Comparison of ENCODE assay signal across 8 mouse cellular contexts in the genomic region with DNA sequence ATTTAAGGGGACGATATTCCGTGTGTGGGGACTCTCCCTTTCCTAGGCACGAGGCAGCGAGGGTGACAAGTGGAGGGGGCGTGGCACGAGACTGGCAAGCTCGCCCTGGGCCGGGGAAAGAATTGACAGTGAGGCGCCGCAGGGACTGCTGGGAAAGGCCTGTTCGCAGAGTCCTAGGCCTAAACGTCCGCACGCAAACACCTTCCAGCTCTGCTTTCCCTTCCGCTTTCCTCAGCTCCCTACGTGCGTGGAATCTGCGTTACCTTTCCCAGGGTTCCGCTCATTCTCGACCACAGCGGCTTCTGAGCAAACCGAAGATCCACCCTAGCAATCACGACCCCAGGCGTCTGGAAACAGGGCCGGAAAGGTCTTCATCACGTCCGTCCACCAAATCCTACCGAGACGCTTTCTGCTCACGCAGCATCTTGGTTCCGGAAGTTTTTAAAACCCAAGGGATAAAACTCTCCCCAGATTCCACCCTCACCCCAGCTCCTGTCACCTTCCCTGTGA. TPM values are rescaled to one million over a fixed set of nuclear protein-coding genes. Genes with fewer than 3 reads are reported as not detected.
DNase-seq lines count a peak whose midpoint lies in the region; ATAC-seq lines count a peak whose summit lies in the region.

No protein-coding gene starts in this region.

- H3K36me3 ChIP-seq in hindbrain, embryonic 16.5 days (ENCODE audit: control insufficient read depth, insufficient read depth, low read length): no peaks in the 10 kb centered on the region
- no peaks in the 10 kb centered on the region for H3K36me3 ChIP-seq in macrophage (ENCODE audit: inconsistent target)

- peak; percentile 96 for ATAC-seq in hindbrain, embryonic 16.5 days

- H3K27me3 ChIP-seq in hindbrain, embryonic 16.5 days (replicated peaks; ENCODE audit: control insufficient read depth, insufficient read depth, low read length): no peaks in the 10 kb centered on the region

- peaks cover 5% of the 10 kb centered on the region for H3K4me1 ChIP-seq in hindbrain, embryonic 16.5 days (ENCODE audit: control insufficient read depth, insufficient read depth, low read depth, low read length)

- H3K4me2 ChIP-seq in hindbrain, embryonic 16.5 days (ENCODE audit: low read length): peak overlapping the region; percentile 79

- no peaks in the 10 kb centered on the region for H3K9me3 ChIP-seq in hindbrain, embryonic 16.5 days (ENCODE audit: control insufficient read depth, low read length)

- H3K27ac ChIP-seq in hindbrain, embryonic 16.5 days (ENCODE audit: low read depth, low read length): peak overlapping the region; percentile 92
- peak overlapping the region; percentile 80 for H3K27ac ChIP-seq in macrophage

- H3K79me2 ChIP-seq in macrophage (ENCODE audit: inconsistent target): peaks cover 13% of the 10 kb centered on the region; the same call in 1 of the 2 replicates

- WGBS in hindbrain, embryonic 16.5 days: under 1% methylated on average over 30 of the region's 31 CpGs
- under 1% methylated on average over 31 of the region's 31 CpGs for WGBS in macrophage (ENCODE audit: missing documents)

- DNase-seq in WW6 (ENCODE audit: low read depth, low spot score): peak; percentile 76
- peak; percentile 54 to 83 for DNase-seq in cerebellum, postnatal 4 days (ENCODE audit: low spot score in 2 of 2)
- peak; percentile 91 for DNase-seq in gastrocnemius, adult 18-20 months (ENCODE audit: low spot score)
- peak; percentile 85 to 90 for DNase-seq in left cerebral cortex, adult 18-20 months (ENCODE audit: low spot score in 2 of 2)
- peak; percentile 90 for DNase-seq in right cerebral cortex, adult 18-20 months
- DNase-seq in urinary bladder, postnatal 10 days (ENCODE audit: low spot score): peak; percentile 42

- peak overlapping the region; percentile 84 for H3K9ac ChIP-seq in hindbrain, embryonic 16.5 days (ENCODE audit: low read depth, low read length)

- H3K4me3 ChIP-seq in hindbrain, embryonic 16.5 days (ENCODE audit: low read length): peak overlapping the region; percentile 51
- H3K4me3 ChIP-seq in macrophage (ENCODE audit: inconsistent target): peak overlapping the region; percentile 52

RNA-seq across cellular contexts. Expression of gene Rab6a, which starts 24.4 kb away (rescaled TPM):
- 10 to 100 TPM; 65.5 to 68.8 TPM for total RNA-seq in gastrocnemius, adult 18-20 months (2021)
- 276 and 294 TPM in 2 replicates for polyA plus RNA-seq in hindbrain, embryonic 16.5 days (2015; fragmentation: Nextera tagmentation; extraction: Ambion mirVana)
- total RNA-seq in left cerebral cortex, adult 18-20 months (2021): 100 to 1,000 TPM; 426 to 428 TPM
- total RNA-seq in macrophage (2018; cell fraction: chromatin; rRNA removed): 100 to 1,000 TPM in 2 of 26 experiments, 10 to 100 TPM in 24; 36.5 to 112 (median 73.8) TPM
- total RNA-seq in macrophage (2018; cell fraction: cytosol; rRNA removed): 10 to 100 TPM; 48.3 to 71.0 (median 62.8) TPM
- total RNA-seq in macrophage (2018; cell fraction: nucleus; rRNA removed): 100 to 1,000 TPM in 1 of 26 experiments, 10 to 100 TPM in 25; 34.8 to 134 (median 61.2) TPM
- polyA plus RNA-seq in macrophage (2018): 52.8 to 103 TPM (median 73.4 TPM) in 3 replicates

RNA-seq across cellular contexts. Expression of gene Mrpl48, which starts 25.3 kb away (rescaled TPM):
- total RNA-seq in gastrocnemius, adult 18-20 months (2021): 10 to 100 TPM; 54.7 to 60.4 TPM
- 85.2 and 90.5 TPM in 2 replicates for polyA plus RNA-seq in hindbrain, embryonic 16.5 days (2015; fragmentation: Nextera tagmentation; extraction: Ambion mirVana)
- 10 to 100 TPM; 73.0 to 75.1 TPM for total RNA-seq in left cerebral cortex, adult 18-20 months (2021)
- 10 to 100 TPM; 12.1 to 79.1 (median 21.1) TPM for total RNA-seq in macrophage (2018; cell fraction: chromatin; rRNA removed)
- 10 to 100 TPM; 24.3 to 54.4 (median 29.3) TPM for total RNA-seq in macrophage (2018; cell fraction: cytosol; rRNA removed)
- 10 to 100 TPM; 10.2 to 41.4 (median 14.3) TPM for total RNA-seq in macrophage (2018; cell fraction: nucleus; rRNA removed)
- polyA plus RNA-seq in macrophage (2018): 35.4 to 91.9 TPM (median 36.6 TPM) in 3 replicates

RNA-seq across cellular contexts. Expression of gene Coa4, which starts 45.9 kb away (rescaled TPM):
- total RNA-seq in gastrocnemius, adult 18-20 months (2021): 10 to 100 TPM; 10.1 to 11.7 TPM
- 14.1 and 17.3 TPM in 2 replicates for polyA plus RNA-seq in hindbrain, embryonic 16.5 days (2015; fragmentation: Nextera tagmentation; extraction: Ambion mirVana)
- total RNA-seq in left cerebral cortex, adult 18-20 months (2021): 1 to 10 TPM; 6.6 to 7.3 TPM
- total RNA-seq in macrophage (2018; cell fraction: chromatin; rRNA removed): 10 to 100 TPM in 9 of 26 experiments, 1 to 10 TPM in 17; 1.2 to 24.0 (median 5.3) TPM
- 10 to 100 TPM; 13.0 to 43.0 (median 34.9) TPM for total RNA-seq in macrophage (2018; cell fraction: cytosol; rRNA removed)
- 10 to 100 TPM in 7 of 26 experiments, 1 to 10 TPM in 19; 1.4 to 23.3 (median 6.9) TPM for total RNA-seq in macrophage (2018; cell fraction: nucleus; rRNA removed)
- 33.7 to 48.0 TPM (median 34.1 TPM) in 3 replicates for polyA plus RNA-seq in macrophage (2018)

Comparison
In these comparisons a context has a peak if more than half of its experiments do, and no peak if none do; other contexts are left out.
1. Peak in every context shown above with its lines: DNase-seq, ATAC-seq, H3K4me3 ChIP-seq and H3K27ac ChIP-seq.
2. RNA of gene Rab6a, which starts 24.4 kb away (total RNA-seq): 426 to 428 TPM in left cerebral cortex, adult 18-20 months; 65.5 to 68.8 TPM in gastrocnemius, adult 18-20 months; every median in the first group is over 4 times any median in the second.